Mouse (Mus musculus): Measurements from ENCODE around the gene Mrps9.

DNA sequence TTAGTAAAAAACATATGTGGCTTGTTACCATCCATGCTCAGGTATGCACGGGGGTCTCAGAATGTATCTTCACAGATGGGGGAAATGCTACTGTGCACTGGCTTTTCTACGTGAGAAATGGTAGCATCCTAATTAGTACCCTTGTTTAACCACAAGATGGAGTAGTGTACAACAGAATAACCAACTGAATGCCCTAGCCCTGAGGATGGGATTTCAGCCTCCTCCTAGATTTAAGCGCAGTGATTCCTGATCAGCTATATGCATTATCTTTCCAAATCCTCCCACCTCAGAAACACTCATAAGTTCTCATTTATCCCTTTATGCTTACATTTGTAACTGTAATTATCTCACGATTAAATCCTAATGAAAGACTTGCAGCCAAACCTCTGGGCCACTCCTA is 64.0 kb downstream of the Mrps9 start:
- TF ChIP-seq POLR2A (IDR thresholded peaks at IDR 0.05; ENCODE audit: control insufficient read depth, extremely low read depth, insufficient read depth, low read length, poor library complexity) (no peak), CTCF (IDR thresholded peaks at IDR 0.05; ENCODE audit: borderline replicate concordance, control insufficient read depth, extremely low read depth, insufficient read depth, low read length, poor library complexity) (no peak)
